Mouse (Mus musculus): Measurements from ENCODE around the gene Marcksl1.
A peak's percentile ranks its signal among the peaks of the same experiment; 100 is the strongest.

Gene Marcksl1

GRCm38 (mm10) chr4:129558321-129558955 is 45.1 kb downstream of the Marcksl1 start:
- no peak for DNase-seq

GRCm38 (mm10) chr4:129561184-129561583 is 47.8 kb downstream of the Marcksl1 start:
- DNase-seq, result no peak

DNA sequence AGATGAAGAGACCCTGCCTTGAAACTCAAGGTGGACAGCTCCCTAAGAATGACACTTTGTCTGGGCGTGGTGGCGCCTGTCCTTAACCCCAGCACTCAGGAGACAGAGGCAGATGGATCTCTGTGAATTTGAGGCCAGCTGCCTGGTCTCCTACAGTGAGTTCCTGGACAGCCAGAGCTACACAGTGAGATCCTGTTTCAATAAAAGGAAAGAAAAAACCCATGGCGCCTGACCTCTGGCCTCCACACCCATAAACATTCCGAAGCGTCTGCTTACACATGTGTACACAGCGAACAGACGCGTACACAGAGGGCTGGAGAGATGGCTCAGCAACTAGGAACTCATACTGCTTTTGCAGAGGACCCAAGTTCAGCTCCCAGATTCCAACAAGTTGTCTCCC is 50.3 kb downstream of the Marcksl1 start:
- DNase-seq, result peak in 1 of 2 experiments; percentile 51

- no peak for DNase-seq
Measured at GRCm38 (mm10) chr4:129565139-129565538, 51.8 kb downstream of the Marcksl1 start.
